ENCODE assay signal across 9 mouse cellular contexts in the genomic region with DNA sequence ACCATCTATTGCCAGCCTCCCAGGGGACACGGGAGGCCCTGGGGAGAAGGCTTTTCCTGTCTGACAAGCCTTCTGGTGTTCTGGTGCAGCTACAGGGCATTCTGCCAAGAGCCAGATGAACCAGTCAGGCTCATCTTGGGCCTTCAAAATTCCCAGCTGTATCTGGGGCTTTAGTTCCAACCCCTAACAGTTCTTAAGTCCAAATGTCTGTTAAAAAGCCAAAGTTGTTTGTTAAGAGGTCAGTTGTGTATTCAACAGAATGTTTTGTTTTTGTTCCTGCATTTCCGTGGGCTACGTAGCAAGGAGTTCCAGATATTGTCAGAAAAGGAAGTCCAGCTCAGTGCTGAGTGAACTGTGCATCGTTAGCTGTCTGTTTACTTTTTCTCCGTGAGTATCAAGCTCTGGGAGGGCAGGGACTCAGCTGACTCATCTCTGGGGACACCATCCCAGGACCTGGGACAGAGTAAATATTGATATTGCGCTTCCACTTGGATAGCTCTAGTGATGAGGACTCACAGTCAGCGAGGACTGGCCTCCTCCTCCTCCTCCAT. TPM values are rescaled to one million over a fixed set of nuclear protein-coding genes. Genes with fewer than 3 reads are reported as not detected.
DNase-seq lines count a peak whose midpoint lies in the region; ATAC-seq and TF ChIP-seq lines count a peak whose summit lies in the region.
"Had no signal": no experiment of that assay in that cellular context is flagged by ENCODE, and none has a peak within 500 bp of the region (broad histone marks: within the 10 kb centered on the region; RNA-seq: fewer than 3 reads in every experiment).

No protein-coding gene starts in this region.

- H3K4me1 ChIP-seq in hindbrain, postnatal 0 days (ENCODE audit: insufficient read depth, low read length) = no peaks in the 10 kb centered on the region
- H3K4me1 ChIP-seq in hindbrain, embryonic 16.5 days (ENCODE audit: control insufficient read depth, insufficient read depth, low read depth, low read length) = no peaks in the 10 kb centered on the region
- H3K4me1 ChIP-seq in liver, embryonic 11.5 days (replicated peaks; ENCODE audit: control insufficient read depth, insufficient read depth, low read length) = 0 out of 2 replicates have a peak, but pooled peaks cover 3% of the 10 kb centered on the region

- intact Hi-C loops in heart, postnatal 36 days (cut with DNase I) = no loop called here

- peak overlapping the region; percentile 1; the same call in 1 of the 2 replicates for H3K27ac ChIP-seq in hindbrain, postnatal 0 days
- no peak overlapping the region for H3K27ac ChIP-seq in hindbrain, embryonic 16.5 days (ENCODE audit: low read depth, low read length)
- H3K27ac ChIP-seq in liver, embryonic 11.5 days (ENCODE audit: low read depth, low read length) = no peak overlapping the region; the same call in 1 of the 2 replicates
- H3K27ac ChIP-seq: neural tube, embryonic 13.5 days had no signal

- WGBS in hindbrain, postnatal 0 days = 63% methylated on average over 7 of the region's 7 CpGs
- WGBS in hindbrain, embryonic 16.5 days = 65% methylated on average over 7 of the region's 7 CpGs
- 49% methylated on average over 7 of the region's 7 CpGs for WGBS in liver, embryonic 11.5 days

- no peaks in the 10 kb centered on the region for H3K27me3 ChIP-seq in hindbrain, postnatal 0 days (ENCODE audit: insufficient read depth, low read length)
- H3K27me3 ChIP-seq in hindbrain, embryonic 16.5 days (replicated peaks; ENCODE audit: control insufficient read depth, insufficient read depth, low read length) = no peaks in the 10 kb centered on the region
- no peaks in the 10 kb centered on the region for H3K27me3 ChIP-seq in liver, embryonic 11.5 days (replicated peaks; ENCODE audit: control insufficient read depth, insufficient read depth, low read length)
- H3K27me3 ChIP-seq: neural tube, embryonic 13.5 days had no signal

- ATAC-seq in hindbrain, postnatal 0 days = no peak
- ATAC-seq in hindbrain, embryonic 16.5 days = no peak
- peak; percentile 31; the same call in 1 of the 2 replicates for ATAC-seq in liver, embryonic 11.5 days (replicated peaks; ENCODE audit: low FRiP score)
- no peak for ATAC-seq in megakaryocyte progenitor cell, adult 5-6 weeks (replicated peaks; ENCODE audit: poor library complexity)
- no peak for ATAC-seq in cerebellum, adult (ENCODE audit: insufficient number of reproducible peaks, low FRiP score, low TSS enrichment)

- H3K9ac ChIP-seq in hindbrain, postnatal 0 days (replicated peaks; ENCODE audit: low read length) = no peak overlapping the region
- no peak overlapping the region for H3K9ac ChIP-seq in hindbrain, embryonic 16.5 days (ENCODE audit: low read depth, low read length)
- H3K9ac ChIP-seq in liver, embryonic 11.5 days (ENCODE audit: low read depth, low read length) = no peak overlapping the region
- H3K9ac ChIP-seq: neural tube, embryonic 13.5 days had no signal

- H3K36me3 ChIP-seq in hindbrain, postnatal 0 days (ENCODE audit: insufficient read depth, low read length) = no peaks in the 10 kb centered on the region
- H3K36me3 ChIP-seq in hindbrain, embryonic 16.5 days (ENCODE audit: control insufficient read depth, insufficient read depth, low read length) = no peaks in the 10 kb centered on the region
- no peaks in the 10 kb centered on the region for H3K36me3 ChIP-seq in liver, embryonic 11.5 days (ENCODE audit: control insufficient read depth, insufficient read depth, low read length)
- H3K36me3 ChIP-seq: neural tube, embryonic 13.5 days had no signal

- TF ChIP-seq CTCF in hindbrain, postnatal 0 days (IDR thresholded peaks at IDR 0.05; ENCODE audit: low read depth) = no peak
- TF ChIP-seq CTCF in brain, embryonic 14.5 days (IDR thresholded peaks at IDR 0.05; ENCODE audit: borderline replicate concordance, extremely low read depth, insufficient read depth, insufficient read length) = no peak

- H3K9me3 ChIP-seq in hindbrain, postnatal 0 days (ENCODE audit: low read length) = no peaks in the 10 kb centered on the region
- no peaks in the 10 kb centered on the region for H3K9me3 ChIP-seq in hindbrain, embryonic 16.5 days (ENCODE audit: control insufficient read depth, low read length)
- H3K9me3 ChIP-seq in liver, embryonic 11.5 days (ENCODE audit: control insufficient read depth, low read length) = no peaks in the 10 kb centered on the region
- H3K9me3 ChIP-seq: neural tube, embryonic 13.5 days had no signal

- no peak overlapping the region for H3K4me3 ChIP-seq in hindbrain, postnatal 0 days (ENCODE audit: low read length)
- H3K4me3 ChIP-seq in hindbrain, embryonic 16.5 days (ENCODE audit: low read length) = no peak overlapping the region
- no peak overlapping the region for H3K4me3 ChIP-seq in liver, embryonic 11.5 days (ENCODE audit: low read depth, low read length)
- H3K4me3 ChIP-seq: neural tube, embryonic 13.5 days had no signal

- no peak overlapping the region for H3K4me2 ChIP-seq in hindbrain, postnatal 0 days (ENCODE audit: low read depth, low read length)
- no peak overlapping the region for H3K4me2 ChIP-seq in hindbrain, embryonic 16.5 days (ENCODE audit: low read length)
- H3K4me2 ChIP-seq in liver, embryonic 11.5 days = 0 out of 2 replicates have a peak overlapping the region, but pooled peaks have one; percentile 16
- H3K4me2 ChIP-seq: neural tube, embryonic 13.5 days had no signal

- TF ChIP-seq POLR2A in brain, embryonic 14.5 days (IDR thresholded peaks at IDR 0.05; ENCODE audit: borderline replicate concordance, extremely low read depth, insufficient read depth, insufficient read length, poor library complexity, severe bottlenecking) = no peak

- peak; percentile 57 for DNase-seq in hindbrain, postnatal 0 days (ENCODE audit: low spot score)
- DNase-seq in brain, embryonic 14.5 days (ENCODE audit: low read depth) = peak; percentile 58
- peak; percentile 68 to 77 for DNase-seq in heart, postnatal 36 days
- no peak for DNase-seq in liver, embryonic 11.5 days (ENCODE audit: low spot score)
- peak; percentile 35 for DNase-seq in testis, postnatal 14 days (ENCODE audit: low spot score)

RNA-seq across cellular contexts. Expression of gene Trp53inp2, which starts 11.5 kb away (rescaled TPM):
- 120 and 141 TPM in 2 replicates for total RNA-seq in hindbrain, postnatal 0 days (2014; rRNA removed)
- polyA plus RNA-seq in hindbrain, postnatal 0 days (2015; fragmentation: Nextera tagmentation; extraction: Ambion mirVana) = 54.8 and 61.3 TPM in 2 replicates
- polyA plus RNA-seq in hindbrain, embryonic 16.5 days (2015; fragmentation: Nextera tagmentation; extraction: Ambion mirVana) = 92.1 and 116 TPM in 2 replicates
- polyA plus RNA-seq in brain, embryonic 14.5 days (2012; rRNA removed) = 145 and 159 TPM in 2 replicates
- 100 to 1,000 TPM; 468 to 507 TPM for total RNA-seq in heart, postnatal 36 days (2021)
- 6.6 and 7.0 TPM in 2 replicates for polyA plus RNA-seq in liver, embryonic 11.5 days (2014; fragmentation: Nextera tagmentation; extraction: Ambion mirVana)
- total RNA-seq in megakaryocyte progenitor cell, adult 5-6 weeks (2015) = 3.4 and 4.7 TPM in 2 replicates
- total RNA-seq in megakaryocyte progenitor cell, adult 5-6 weeks (2017) = 3.3 and 4.2 TPM in 2 replicates

RNA-seq across cellular contexts. Expression of gene Pigu, which starts 12.2 kb away (rescaled TPM):
- total RNA-seq in hindbrain, postnatal 0 days (2014; rRNA removed) = 42.7 and 49.7 TPM in 2 replicates
- 53.3 and 53.5 TPM in 2 replicates for polyA plus RNA-seq in hindbrain, postnatal 0 days (2015; fragmentation: Nextera tagmentation; extraction: Ambion mirVana)
- polyA plus RNA-seq in hindbrain, embryonic 16.5 days (2015; fragmentation: Nextera tagmentation; extraction: Ambion mirVana) = 64.6 and 67.7 TPM in 2 replicates
- polyA plus RNA-seq in brain, embryonic 14.5 days (2012; rRNA removed) = 62.0 and 71.9 TPM in 2 replicates
- total RNA-seq in heart, postnatal 36 days (2021) = 10 to 100 TPM; 26.8 to 28.7 TPM
- 51.7 and 51.9 TPM in 2 replicates for polyA plus RNA-seq in liver, embryonic 11.5 days (2014; fragmentation: Nextera tagmentation; extraction: Ambion mirVana)
- 71.3 and 79.7 TPM in 2 replicates for total RNA-seq in megakaryocyte progenitor cell, adult 5-6 weeks (2015)
- 42.7 and 43.5 TPM in 2 replicates for total RNA-seq in megakaryocyte progenitor cell, adult 5-6 weeks (2017)
